Mouse (Mus musculus): Measurements from ENCODE around the gene Tmem267. TPM values are rescaled to one million over a fixed set of nuclear protein-coding genes. Genes with fewer than 3 reads are reported as not detected.
A peak's percentile ranks its signal among the peaks of the same experiment; 100 is the strongest.
"Not testable (repeated sequence)": the region's sequence is repeated elsewhere in the genome, so short reads cannot be mapped to it uniquely, and the experiment has no call there.

The Tmem267 gene
- 10 to 100 TPM in 1 of 2 experiments, 1 to 10 TPM in 1; 6.0 to 11.7 TPM for total RNA-seq (2021)
- long read RNA-seq, experiment 1, partial matches to known transcripts = 0 of 2 reads
- long read RNA-seq, experiment 1, other reads (novel, unspliced or antisense) = 1 of 2 reads
- long read RNA-seq, experiment 2, partial matches to known transcripts = 0 of 1 reads
- long read RNA-seq, experiment 2, other reads (novel, unspliced or antisense) = 1 of 1 reads

GRCm38 (mm10) chr13:119487880-119488580, at the start of gene Tmem267, which contains the start of gene 3110070M22Rik:
Gene Tmem267, plus strand, starts transcription at chr13:119488039.
Gene 3110070M22Rik, minus strand, starts transcription at chr13:119488383.
- DNase-seq (ENCODE audit: low spot score in 2 of 2) = peak; percentile 82 to 88

DNA sequence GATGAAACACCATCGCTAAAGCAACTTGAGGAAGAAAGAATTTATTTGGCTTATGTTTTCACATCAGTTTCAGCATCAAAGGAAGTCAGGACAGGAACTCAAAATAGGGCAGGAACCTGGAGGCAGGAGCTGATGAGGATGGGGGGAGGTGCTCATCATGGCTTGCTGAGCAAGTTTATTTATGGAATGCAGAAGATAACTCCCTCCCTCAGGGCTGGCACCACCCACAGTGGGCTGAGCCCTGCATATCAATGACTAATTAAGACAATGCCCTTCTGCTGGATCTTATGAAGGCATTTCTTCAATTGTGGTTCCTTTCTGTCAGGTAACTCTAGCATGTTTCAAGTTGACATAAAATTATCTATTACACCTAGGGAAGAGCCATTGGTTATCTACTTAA, 45.6 kb upstream of the Tmem267 start:
- DNase-seq (ENCODE audit: low spot score in 2 of 2) = no peak

GRCm38 (mm10) chr13:119453563-119453962, 34.3 kb upstream of the Tmem267 start:
- DNase-seq (ENCODE audit: low spot score in 2 of 2) = no peak

GRCm38 (mm10) chr13:119455082-119455481, 32.8 kb upstream of the Tmem267 start:
- no peak for DNase-seq (ENCODE audit: low spot score in 2 of 2)

- no peak for DNase-seq (ENCODE audit: low spot score in 2 of 2)
Observed at GRCm38 (mm10) chr13:119456342-119456741, 31.5 kb upstream of the Tmem267 start.

DNA sequence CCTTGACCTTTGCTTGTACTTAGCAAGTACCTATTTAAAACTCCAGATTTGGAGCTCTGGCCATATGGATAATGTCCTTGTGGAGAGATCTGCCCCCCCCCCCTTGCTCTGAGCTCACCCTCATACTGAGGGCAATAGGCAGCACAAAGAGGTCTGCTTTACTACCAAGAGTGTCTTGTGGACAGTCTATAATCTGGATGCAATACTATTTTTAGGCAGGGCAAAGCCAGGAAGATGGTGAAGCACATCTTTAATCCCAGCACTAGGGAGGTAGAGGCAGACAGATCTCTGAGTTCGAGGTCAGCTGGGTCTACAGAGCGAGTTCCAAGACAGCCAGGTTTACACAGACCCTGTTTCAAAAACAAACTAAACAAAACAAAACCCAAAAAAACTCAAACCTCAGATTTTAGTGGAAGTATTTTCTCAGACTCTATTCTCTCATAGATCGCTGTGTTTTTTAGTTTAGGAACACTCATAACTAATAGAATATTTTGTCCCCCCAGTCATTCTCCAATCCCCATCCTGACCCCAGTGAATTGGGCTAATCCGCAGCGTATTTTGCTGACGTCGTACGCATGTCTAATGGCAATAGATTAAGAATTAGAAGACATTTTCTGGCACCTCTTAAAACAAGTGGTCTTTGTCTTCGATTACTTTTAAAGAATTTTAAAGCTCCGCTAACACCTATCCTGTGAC, 25.8 kb upstream of the Tmem267 start:
- DNase-seq (ENCODE audit: low spot score in 2 of 2) = no peak

- DNase-seq (ENCODE audit: low spot score in 2 of 2) = peak; percentile 68 to 87
Observed at GRCm38 (mm10) chr13:119462596-119463560, 25.0 kb upstream of the Tmem267 start, which contains the start of gene 4833420G17Rik. Gene 4833420G17Rik, plus strand, starts transcription at chr13:119462768.

GRCm38 (mm10) chr13:119476631-119477030, 11.2 kb upstream of the Tmem267 start:
- no peak for DNase-seq (ENCODE audit: low spot score in 2 of 2)

GRCm38 (mm10) chr13:119477789-119478188, 10.1 kb upstream of the Tmem267 start:
- DNase-seq (ENCODE audit: low spot score in 2 of 2) = no peak

- DNase-seq (ENCODE audit: low spot score in 2 of 2) = no peak
Observed at GRCm38 (mm10) chr13:119487354-119487753, 485 bp upstream of the Tmem267 start.

DNA sequence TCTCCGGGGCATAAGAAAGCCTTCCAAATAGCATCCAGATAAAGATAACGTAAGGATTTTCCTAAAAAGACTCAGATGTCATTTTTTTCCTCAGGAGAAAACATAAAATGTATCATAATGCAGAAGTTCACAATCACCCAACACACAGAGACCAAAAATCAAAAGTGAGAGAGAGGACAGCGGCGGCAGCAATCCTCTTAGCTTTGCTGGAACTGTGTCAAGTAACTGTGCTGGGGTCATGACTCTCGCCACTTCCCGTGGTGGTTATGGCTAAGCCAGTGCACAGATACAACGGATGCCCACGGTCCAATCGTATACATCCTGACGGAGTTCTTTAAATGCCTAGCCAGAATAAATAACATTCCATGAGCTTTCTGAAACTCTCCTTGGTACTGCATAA, 4.2 kb downstream of the Tmem267 start:
- not testable (repeated sequence) for DNase-seq (ENCODE audit: low spot score in 2 of 2)

- not testable (repeated sequence) for DNase-seq (ENCODE audit: low spot score in 2 of 2)
Observed at GRCm38 (mm10) chr13:119494938-119495337, 7.1 kb downstream of the Tmem267 start.

DNA sequence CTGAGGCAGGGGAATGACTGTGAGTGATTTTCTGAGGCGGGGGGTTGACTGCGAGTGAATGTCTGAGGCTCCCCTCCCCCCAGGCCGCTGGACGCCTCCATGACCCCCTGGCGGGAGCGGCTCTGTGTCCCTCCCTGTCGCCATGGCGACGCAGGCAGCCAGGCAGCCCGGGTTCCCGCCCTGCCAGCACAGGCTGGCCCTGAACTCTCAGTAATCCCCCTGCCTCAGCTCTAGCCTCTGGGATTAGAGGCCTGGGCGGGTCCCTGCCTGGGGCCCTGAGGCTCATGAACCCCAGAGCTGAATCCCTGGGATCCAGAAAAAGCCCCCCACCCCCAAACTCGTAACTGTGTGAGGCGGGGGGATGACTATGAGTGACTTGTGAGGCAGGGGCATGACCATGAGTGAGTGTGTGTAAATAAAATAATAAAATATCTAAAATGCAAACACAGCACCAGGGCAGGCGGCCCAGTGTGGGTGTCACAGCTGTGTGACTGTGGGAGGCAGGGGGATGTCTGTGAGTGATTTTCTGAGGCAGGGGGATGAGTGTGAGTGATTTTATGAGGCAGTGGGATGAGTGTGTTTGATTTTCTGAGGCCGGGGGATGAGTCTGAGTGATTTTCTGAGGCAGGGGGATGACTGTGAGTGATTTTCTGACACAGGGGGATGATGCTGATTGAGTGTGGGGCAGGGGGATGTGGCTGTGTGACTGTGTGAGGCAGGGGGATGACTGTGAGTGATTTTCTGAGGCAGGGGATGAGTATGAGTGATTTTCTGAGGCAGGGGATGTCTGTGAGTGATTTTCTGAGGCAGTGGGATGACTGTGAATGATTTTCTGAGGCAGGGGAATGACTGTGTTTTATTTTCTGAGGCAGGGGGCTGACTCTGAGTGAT, 108.7 kb downstream of the Tmem267 start:
- peak; percentile 39 to 46 for DNase-seq (ENCODE audit: low spot score in 2 of 2)

GRCm38 (mm10) chr13:119598466-119598865, 110.6 kb downstream of the Tmem267 start:
- peak in 1 of 2 experiments; percentile 50 for DNase-seq (ENCODE audit: low spot score in 2 of 2)

DNA sequence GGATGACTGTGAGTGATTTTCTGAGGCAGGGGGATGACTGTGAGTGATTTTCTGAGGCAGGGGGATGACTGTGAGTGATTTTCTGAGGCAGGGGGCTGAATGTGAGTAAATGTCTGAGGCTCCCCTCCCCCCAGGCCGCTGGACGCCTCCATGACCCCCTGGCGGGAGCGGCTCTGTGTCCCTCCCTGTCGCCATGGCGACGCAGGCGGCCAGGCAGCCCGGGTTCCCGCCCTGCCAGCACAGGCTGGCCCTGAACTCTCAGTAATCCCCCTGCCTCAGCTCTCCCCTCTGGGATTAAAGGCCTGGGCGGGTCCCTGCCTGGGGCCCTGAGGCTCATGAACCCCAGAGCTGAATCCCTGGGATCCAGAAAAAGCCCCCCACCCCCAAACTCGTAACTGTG, 111.2 kb downstream of the Tmem267 start:
- peak; percentile 21 to 71 for DNase-seq (ENCODE audit: low spot score in 2 of 2)

GRCm38 (mm10) chr13:119599498-119599897, 111.7 kb downstream of the Tmem267 start:
- not testable (repeated sequence) for DNase-seq (ENCODE audit: low spot score in 2 of 2)

GRCm38 (mm10) chr13:119600166-119600565, 112.3 kb downstream of the Tmem267 start:
- peak; percentile 60 to 89 for DNase-seq (ENCODE audit: low spot score in 2 of 2)

- peak; percentile 61 to 80 for DNase-seq (ENCODE audit: low spot score in 2 of 2)
Observed at GRCm38 (mm10) chr13:119602688-119603331, 115.0 kb downstream of the Tmem267 start.

GRCm38 (mm10) chr13:119603890-119604289, 116.1 kb downstream of the Tmem267 start:
- not testable (repeated sequence) for DNase-seq (ENCODE audit: low spot score in 2 of 2)

All from gastrocnemius, postnatal 4 days (tissue).